Mouse (Mus musculus): ENCODE measurements around the gene Zbtb7a. TPM values are rescaled to one million over a fixed set of nuclear protein-coding genes. Genes with fewer than 3 reads are reported as not detected.

Zbtb7a gene
- polyA plus RNA-seq, 1 experiment from 2014 or later = 10.8 TPM

DNA sequence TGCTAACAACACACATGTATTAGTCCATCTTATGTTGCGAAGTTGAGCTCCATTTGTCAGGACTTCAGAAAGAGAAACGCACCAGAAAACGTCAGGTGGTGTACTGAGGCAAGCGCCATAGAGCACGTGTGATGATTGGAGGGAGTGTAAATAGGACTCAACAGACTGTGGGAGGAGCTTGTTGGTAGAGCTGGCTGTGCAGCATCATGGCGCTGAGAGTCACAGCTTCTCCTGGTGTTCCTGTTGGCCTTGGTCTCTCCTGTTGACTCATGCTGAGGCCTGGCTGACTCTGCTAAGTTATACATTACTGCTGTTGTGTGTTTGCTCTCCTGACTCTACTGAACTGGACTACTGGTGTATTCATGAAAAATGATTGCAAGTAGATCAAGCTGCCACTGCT is 22.1 kb upstream of the Zbtb7a start:
- Histone ChIP-seq H3K36me3 (ENCODE audit: control insufficient read depth, insufficient read depth, low read length) (peaks cover 54% of the 10 kb centered on the region), H3K27ac (ENCODE audit: low read depth, low read length) (no peak overlapping the region), H3K9ac (ENCODE audit: low read depth, low read length) (no peak overlapping the region), H3K4me1 (ENCODE audit: control insufficient read depth, insufficient read depth, low read length) (no peaks in the 10 kb centered on the region), H3K4me3 (ENCODE audit: low read depth, low read length) (no peak overlapping the region), H3K9me3 (replicated peaks; ENCODE audit: control insufficient read depth, low read length) (no peaks in the 10 kb centered on the region), H3K27me3 (ENCODE audit: control insufficient read depth, insufficient read depth, low read length) (no peaks in the 10 kb centered on the region), H3K4me2 (no peak overlapping the region)
- ATAC-seq (replicated peaks; ENCODE audit: insufficient number of reproducible peaks, low FRiP score, low TSS enrichment) = no peak
- WGBS (ENCODE audit: insufficient replicate concordance) = 85% methylated on average over 6 of the region's 6 CpGs

DNA sequence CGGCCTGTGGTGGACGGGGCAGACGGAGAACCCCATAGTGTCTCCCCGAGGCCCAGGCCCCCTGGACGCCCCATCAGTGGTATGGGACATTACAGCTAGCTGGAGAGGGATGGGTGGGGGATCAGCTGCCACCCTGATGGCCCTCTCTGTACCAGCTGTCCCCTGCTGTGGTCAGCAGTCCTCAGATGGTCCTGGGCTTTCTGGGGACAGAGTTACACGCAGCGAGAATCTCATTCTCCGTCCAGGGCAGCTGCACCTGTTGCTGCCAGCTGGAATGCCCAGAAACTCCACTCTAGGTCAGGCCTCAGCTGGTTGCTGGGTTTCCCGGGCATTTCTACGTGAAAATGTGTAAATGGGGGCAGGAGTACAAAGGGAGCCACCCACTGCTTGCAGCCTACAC is 15.4 kb upstream of the Zbtb7a start:
- no peak for ATAC-seq (replicated peaks; ENCODE audit: insufficient number of reproducible peaks, low FRiP score, low TSS enrichment)
- H3K4me2 ChIP-seq = no peak overlapping the region
- no peaks in the 10 kb centered on the region for H3K4me1 ChIP-seq (ENCODE audit: control insufficient read depth, insufficient read depth, low read length)
- WGBS (ENCODE audit: insufficient replicate concordance) = 93% methylated on average over 10 of the region's 10 CpGs
- no peaks in the 10 kb centered on the region for H3K9me3 ChIP-seq (replicated peaks; ENCODE audit: control insufficient read depth, low read length)
- H3K36me3 ChIP-seq (ENCODE audit: control insufficient read depth, insufficient read depth, low read length) = peaks cover 52% of the 10 kb centered on the region
- no peak overlapping the region for H3K9ac ChIP-seq (ENCODE audit: low read depth, low read length)
- H3K27me3 ChIP-seq (ENCODE audit: control insufficient read depth, insufficient read depth, low read length) = no peaks in the 10 kb centered on the region
- H3K27ac ChIP-seq (ENCODE audit: low read depth, low read length) = no peak overlapping the region
- no peak overlapping the region for H3K4me3 ChIP-seq (ENCODE audit: low read depth, low read length)

DNA sequence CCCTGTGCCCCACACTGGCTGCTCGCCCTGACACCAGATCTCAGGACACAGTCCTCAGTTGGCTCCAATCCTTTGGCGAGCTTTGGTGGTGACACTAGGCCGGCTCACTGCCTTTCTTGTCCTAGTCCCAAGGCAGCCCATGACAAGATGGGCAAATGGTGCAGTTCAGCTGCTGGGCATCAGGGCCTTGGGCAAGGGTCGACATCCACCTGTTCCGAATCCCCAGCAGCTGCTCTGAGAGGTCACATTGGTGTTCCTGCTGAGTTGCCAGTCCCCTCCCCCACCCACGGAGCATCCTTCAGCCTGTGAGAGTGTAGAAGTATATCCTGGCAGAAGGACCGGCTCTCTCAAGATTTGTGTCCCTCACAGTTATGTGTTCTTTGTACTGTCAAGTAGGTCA is 14.4 kb upstream of the Zbtb7a start:
- no peak for ATAC-seq (replicated peaks; ENCODE audit: insufficient number of reproducible peaks, low FRiP score, low TSS enrichment)
- H3K27me3 ChIP-seq (ENCODE audit: control insufficient read depth, insufficient read depth, low read length) = no peaks in the 10 kb centered on the region
- no peak overlapping the region for H3K9ac ChIP-seq (ENCODE audit: low read depth, low read length)
- H3K27ac ChIP-seq (ENCODE audit: low read depth, low read length) = no peak overlapping the region
- H3K4me3 ChIP-seq (ENCODE audit: low read depth, low read length) = no peak overlapping the region
- peaks cover 45% of the 10 kb centered on the region for H3K36me3 ChIP-seq (ENCODE audit: control insufficient read depth, insufficient read depth, low read length)
- WGBS (ENCODE audit: insufficient replicate concordance) = 81% methylated on average over 7 of the region's 7 CpGs
- no peaks in the 10 kb centered on the region for H3K9me3 ChIP-seq (replicated peaks; ENCODE audit: control insufficient read depth, low read length)
- no peak overlapping the region for H3K4me2 ChIP-seq
- no peaks in the 10 kb centered on the region for H3K4me1 ChIP-seq (ENCODE audit: control insufficient read depth, insufficient read depth, low read length)

DNA sequence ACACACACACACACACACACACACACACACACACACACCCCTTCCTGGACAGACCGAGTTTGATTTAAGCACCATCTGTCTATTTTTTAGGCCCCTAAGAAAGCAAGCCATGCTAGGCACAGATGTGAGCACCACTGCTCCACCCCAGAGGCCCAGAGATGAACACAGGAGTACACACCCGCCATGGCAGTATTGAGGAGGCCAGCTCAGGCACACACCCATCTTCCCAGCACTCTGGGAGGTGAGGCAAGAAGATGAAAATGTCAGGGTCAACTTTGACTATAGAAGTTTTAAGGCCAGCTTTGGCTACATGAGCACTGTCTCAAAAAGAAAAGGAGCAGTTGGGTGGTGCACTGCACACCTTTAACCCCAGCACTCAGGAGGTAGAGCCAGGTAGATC is 12.1 kb upstream of the Zbtb7a start:
- H3K36me3 ChIP-seq (ENCODE audit: control insufficient read depth, insufficient read depth, low read length) = peaks cover 35% of the 10 kb centered on the region
- H3K27me3 ChIP-seq (ENCODE audit: control insufficient read depth, insufficient read depth, low read length) = no peaks in the 10 kb centered on the region
- no peak overlapping the region for H3K9ac ChIP-seq (ENCODE audit: low read depth, low read length)
- no peaks in the 10 kb centered on the region for H3K9me3 ChIP-seq (replicated peaks; ENCODE audit: control insufficient read depth, low read length)
- H3K4me2 ChIP-seq = no peak overlapping the region
- no peaks in the 10 kb centered on the region for H3K4me1 ChIP-seq (ENCODE audit: control insufficient read depth, insufficient read depth, low read length)
- H3K4me3 ChIP-seq (ENCODE audit: low read depth, low read length) = no peak overlapping the region
- 83% methylated on average over 2 of the region's 2 CpGs for WGBS (ENCODE audit: insufficient replicate concordance)
- no peak overlapping the region for H3K27ac ChIP-seq (ENCODE audit: low read depth, low read length)
- ATAC-seq (replicated peaks; ENCODE audit: insufficient number of reproducible peaks, low FRiP score, low TSS enrichment) = no peak

DNA sequence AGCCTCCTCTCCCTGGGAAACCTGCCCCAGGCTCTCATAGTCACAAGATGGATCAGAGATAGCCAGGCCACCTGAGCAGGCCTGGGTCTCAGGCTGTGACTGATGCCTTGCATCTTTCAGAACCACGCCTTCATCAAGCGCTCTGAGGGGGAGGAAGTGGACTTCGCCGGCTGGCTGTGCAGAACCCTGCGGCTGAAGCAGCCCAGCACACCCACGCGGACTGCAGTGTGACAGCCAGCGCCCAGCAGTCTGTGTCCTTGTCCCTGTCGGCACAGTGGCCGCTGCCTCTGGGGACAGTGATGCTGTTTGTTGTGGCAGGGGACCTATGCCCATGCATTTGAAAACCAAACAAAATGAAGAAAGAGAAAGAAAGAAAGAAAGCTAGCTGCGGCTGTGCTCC is 11.5 kb upstream of the Zbtb7a start:
- H3K4me3 ChIP-seq (ENCODE audit: low read depth, low read length) = no peak overlapping the region
- ATAC-seq (replicated peaks; ENCODE audit: insufficient number of reproducible peaks, low FRiP score, low TSS enrichment) = no peak
- no peak overlapping the region for H3K27ac ChIP-seq (ENCODE audit: low read depth, low read length)
- no peaks in the 10 kb centered on the region for H3K27me3 ChIP-seq (ENCODE audit: control insufficient read depth, insufficient read depth, low read length)
- peaks cover 1% of the 10 kb centered on the region; the same call in 1 of the 2 replicates for H3K4me1 ChIP-seq (ENCODE audit: control insufficient read depth, insufficient read depth, low read length)
- H3K9me3 ChIP-seq (replicated peaks; ENCODE audit: control insufficient read depth, low read length) = no peaks in the 10 kb centered on the region
- 84% methylated on average over 11 of the region's 11 CpGs for WGBS (ENCODE audit: insufficient replicate concordance)
- no peak overlapping the region for H3K4me2 ChIP-seq
- H3K36me3 ChIP-seq (ENCODE audit: control insufficient read depth, insufficient read depth, low read length) = peaks cover 32% of the 10 kb centered on the region
- H3K9ac ChIP-seq (ENCODE audit: low read depth, low read length) = no peak overlapping the region

DNA sequence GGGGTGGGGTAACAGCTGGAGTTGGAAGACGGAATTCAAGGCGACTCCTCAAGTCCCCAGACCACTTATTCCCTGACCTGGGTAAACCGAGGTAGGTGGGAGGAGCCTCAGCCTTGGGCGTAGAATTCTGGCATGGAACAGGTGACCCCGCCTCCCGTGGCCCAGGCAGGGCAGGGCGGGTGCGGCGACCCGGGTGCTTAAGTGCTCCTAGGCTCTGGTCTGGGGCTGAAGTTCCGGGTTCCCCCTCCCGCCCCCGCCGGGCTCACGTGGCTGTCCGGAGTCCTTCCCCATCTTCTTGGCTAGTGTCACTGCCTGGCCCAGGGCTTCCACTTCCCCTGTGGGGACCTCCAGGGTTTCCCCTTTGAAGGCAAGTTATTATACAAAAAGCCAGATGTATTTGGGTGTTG is 836 bp upstream of the Zbtb7a start:
- Histone ChIP-seq H3K4me3 (ENCODE audit: low read depth, low read length) (peak overlapping the region; percentile 19), H3K4me1 (ENCODE audit: control insufficient read depth, insufficient read depth, low read length) (peaks cover 11% of the 10 kb centered on the region), H3K4me2 (peak overlapping the region; percentile 96), H3K27ac (ENCODE audit: low read depth, low read length) (no peak overlapping the region), H3K9me3 (replicated peaks; ENCODE audit: control insufficient read depth, low read length) (no peaks in the 10 kb centered on the region), H3K9ac (ENCODE audit: low read depth, low read length) (peak overlapping the region; percentile 43; the same call in 1 of the 2 replicates), H3K36me3 (ENCODE audit: control insufficient read depth, insufficient read depth, low read length) (no peaks in the 10 kb centered on the region), H3K27me3 (ENCODE audit: control insufficient read depth, insufficient read depth, low read length) (peaks cover 15% of the 10 kb centered on the region)
- WGBS (ENCODE audit: insufficient replicate concordance) = 2% methylated on average over 16 of the region's 16 CpGs
- ATAC-seq (replicated peaks; ENCODE audit: insufficient number of reproducible peaks, low FRiP score, low TSS enrichment) = no peak

DNA sequence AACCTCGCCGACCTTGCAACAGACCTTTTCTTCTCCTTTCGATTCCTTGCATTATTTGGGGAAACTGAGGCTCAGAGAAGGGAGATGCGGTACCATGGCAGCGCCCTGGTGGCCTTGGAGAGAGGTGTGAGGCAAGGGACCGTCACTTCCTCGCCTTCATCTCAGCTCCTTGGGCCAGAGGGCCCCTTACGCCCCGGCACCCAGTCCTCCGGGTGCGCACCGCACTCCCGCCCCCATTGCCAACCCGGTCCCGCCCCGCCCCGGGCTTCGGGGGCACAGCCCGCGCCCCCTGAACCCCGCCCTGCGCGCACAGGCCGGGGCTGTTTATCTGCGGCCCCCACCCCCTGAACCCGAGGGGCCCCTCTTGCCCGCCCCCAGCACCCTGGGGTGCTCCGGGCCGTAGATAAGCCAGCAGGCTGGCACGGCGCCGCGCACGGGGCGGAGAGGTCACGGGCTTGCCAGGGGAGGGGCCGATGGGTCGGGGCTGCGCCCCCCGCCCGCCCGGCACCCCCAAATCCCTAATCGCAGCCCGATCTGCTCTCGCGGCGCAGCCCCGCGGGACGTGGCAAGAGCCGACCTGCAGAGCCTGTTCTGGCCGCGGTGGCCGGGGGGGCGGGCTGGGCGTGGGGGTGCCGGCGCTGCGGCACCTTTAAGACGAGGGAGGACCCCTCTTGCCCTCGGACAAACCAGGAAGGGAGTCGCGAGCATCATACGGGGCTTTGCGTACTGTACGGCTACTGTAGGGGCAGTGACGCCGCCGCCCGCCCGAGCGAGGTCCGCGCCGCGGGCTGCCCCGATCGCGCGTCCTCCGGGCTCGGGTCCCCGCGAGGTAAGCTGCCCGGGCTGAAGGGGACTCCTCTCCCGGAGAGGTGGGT is 1.0 kb downstream of the Zbtb7a start:
- under 1% methylated on average over 64 of the region's 86 CpGs for WGBS (ENCODE audit: insufficient replicate concordance)

DNA sequence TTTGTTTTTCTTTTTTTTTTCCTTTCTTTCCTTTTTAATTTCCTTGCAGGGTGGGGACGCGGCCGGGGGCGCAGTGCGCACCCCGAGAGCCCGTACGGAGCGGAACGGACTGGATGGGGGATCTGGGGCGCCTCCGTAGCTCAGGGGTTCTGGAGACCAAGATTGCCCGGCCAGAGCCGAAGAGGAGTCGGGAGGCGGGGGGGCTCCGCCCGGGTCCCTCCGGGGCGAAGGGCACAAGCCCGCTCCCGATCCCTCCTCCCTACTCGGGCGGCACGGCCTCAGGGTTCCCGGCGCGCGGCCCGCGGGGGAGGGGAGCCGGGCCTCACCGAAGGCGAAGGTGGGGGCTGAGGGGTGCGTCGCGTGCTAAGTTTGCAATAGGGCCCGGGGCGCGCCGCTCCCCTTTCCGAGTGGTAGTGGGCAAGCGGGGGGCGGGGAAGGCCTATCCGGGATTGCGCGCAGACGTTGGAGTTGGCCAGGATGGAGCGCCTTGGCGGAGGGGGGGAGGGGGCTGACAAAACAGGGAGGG is 1.7 kb downstream of the Zbtb7a start:
- WGBS (ENCODE audit: insufficient replicate concordance) = under 1% methylated on average over 40 of the region's 50 CpGs
- H3K9me3 ChIP-seq (replicated peaks; ENCODE audit: control insufficient read depth, low read length) = no peaks in the 10 kb centered on the region
- H3K27me3 ChIP-seq (ENCODE audit: control insufficient read depth, insufficient read depth, low read length) = peaks cover 15% of the 10 kb centered on the region
- peak overlapping the region; percentile 96 for H3K4me2 ChIP-seq
- H3K9ac ChIP-seq (ENCODE audit: low read depth, low read length) = peak overlapping the region; percentile 87
- peaks cover 33% of the 10 kb centered on the region for H3K4me1 ChIP-seq (ENCODE audit: control insufficient read depth, insufficient read depth, low read length)
- peak; percentile 11 for ATAC-seq (replicated peaks; ENCODE audit: insufficient number of reproducible peaks, low FRiP score, low TSS enrichment)
- H3K36me3 ChIP-seq (ENCODE audit: control insufficient read depth, insufficient read depth, low read length) = no peaks in the 10 kb centered on the region
- H3K27ac ChIP-seq (ENCODE audit: low read depth, low read length) = peak overlapping the region; percentile 94
- H3K4me3 ChIP-seq (ENCODE audit: low read depth, low read length) = peak overlapping the region; percentile 68

More for the DNA sequence above, 1.0 kb downstream of the Zbtb7a start:
- Histone ChIP-seq H3K9me3 (replicated peaks; ENCODE audit: control insufficient read depth, low read length) (no peaks in the 10 kb centered on the region), H3K27ac (ENCODE audit: low read depth, low read length) (peak overlapping the region; percentile 94), H3K36me3 (ENCODE audit: control insufficient read depth, insufficient read depth, low read length) (no peaks in the 10 kb centered on the region), H3K4me1 (ENCODE audit: control insufficient read depth, insufficient read depth, low read length) (peaks cover 26% of the 10 kb centered on the region), H3K4me3 (ENCODE audit: low read depth, low read length) (peak overlapping the region; percentile 68), H3K4me2 (peak overlapping the region; percentile 96), H3K27me3 (ENCODE audit: control insufficient read depth, insufficient read depth, low read length) (peaks cover 15% of the 10 kb centered on the region), H3K9ac (ENCODE audit: low read depth, low read length) (peak overlapping the region; percentile 87)
- peak; percentile 31 for ATAC-seq (replicated peaks; ENCODE audit: insufficient number of reproducible peaks, low FRiP score, low TSS enrichment)

Data from heart, embryonic 11.5 days (tissue).